Mouse (Mus musculus) ES-Bruce4 (cell line): ENCODE measurements around the gene Gfod1.

ENCODE experiments used
- CTCF ChIP-seq: IDR thresholded peaks from one replicate; pipeline ENCODE4 v1.8.1; 2011; ENCODE audit warnings: low read depth, low read length
- EP300 ChIP-seq: IDR thresholded peaks from 2 replicates; pipeline ENCODE4 v1.6.1; 2011; ENCODE audit warnings: low read depth, low read length; ENCODE audit not compliant: insufficient read depth
- POLR2A ChIP-seq: IDR thresholded peaks from one replicate; pipeline ENCODE4 v1.8.1; 2011; ENCODE audit warnings: low read length; ENCODE audit not compliant: insufficient read depth

DNA sequence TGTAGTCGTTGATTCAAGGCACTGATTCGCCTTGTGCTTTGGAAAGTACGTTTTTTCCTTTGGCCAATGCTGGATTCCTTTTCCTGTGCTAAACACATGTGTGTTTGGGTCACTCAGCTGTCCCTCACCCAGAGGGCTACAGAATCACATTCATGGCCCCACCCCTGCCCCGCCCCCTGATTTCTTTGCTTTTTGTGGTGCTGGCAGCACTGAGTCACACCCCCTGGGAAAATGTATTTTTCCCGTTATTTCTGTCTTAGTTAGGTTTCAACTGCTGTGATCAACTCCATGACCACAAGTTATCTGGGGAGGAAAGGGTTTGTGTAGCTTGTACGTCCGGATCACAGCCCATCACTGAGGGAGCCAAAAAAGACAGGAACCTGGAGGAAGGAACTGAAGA, 17.1 kb downstream of the Gfod1 start:
- no peak for TF ChIP-seq CTCF
- no peak for TF ChIP-seq POLR2A
- TF ChIP-seq EP300, result no peak
